Mouse (Mus musculus) neural tube, embryonic 13.5 days (tissue): ENCODE measurements at regions not wholly inside any gene's neighbourhood (a gene's known extent, or its start where the extent isn't known, plus 50 kb on each side); places are given as distances from the start of the nearest gene placed in this dataset.

Experiments
- ATAC-seq: fragments of 200-750 bp; cut with Nextera tagmentation; 2 replicates; pipeline ENCODE4 v1.8.0; 2017; ENCODE audit warnings: low read depth, mild to moderate bottlenecking, moderate TSS enrichment, moderate library complexity
- H3K27ac ChIP-seq: fragments of 300-500 bp; sonication (generic); replicated peaks from 2 replicates; pipeline ENCODE4 v1.5.1; 2015; ENCODE audit warnings: moderate library complexity, mild to moderate bottlenecking, inconsistent platforms
- H3K27me3 ChIP-seq: fragments of 300-500 bp; sonication (generic); 2 replicates; pipeline ENCODE4 v1.6.1; 2015; ENCODE audit warnings: mild to moderate bottlenecking, inconsistent platforms
- H3K36me3 ChIP-seq: fragments of 300-500 bp; sonication (generic); 2 replicates; pipeline ENCODE4 v1.6.1; 2015; ENCODE audit warnings: mild to moderate bottlenecking, inconsistent platforms
- H3K4me1 ChIP-seq: fragments of 300-500 bp; sonication (generic); replicated peaks from 2 replicates; pipeline ENCODE4 v1.6.1; 2015; ENCODE audit warnings: inconsistent platforms
- H3K4me2 ChIP-seq: fragments of 300-500 bp; sonication (generic); 2 replicates; pipeline ENCODE4 v1.6.1; 2015; ENCODE audit warnings: inconsistent platforms, mild to moderate bottlenecking, moderate library complexity
- H3K4me3 ChIP-seq: fragments of 300-500 bp; sonication (generic); 2 replicates; pipeline ENCODE4 v1.5.1; 2015; ENCODE audit warnings: mild to moderate bottlenecking, inconsistent platforms
- H3K9ac ChIP-seq: fragments of 300-500 bp; sonication (generic); 2 replicates; pipeline ENCODE4 v1.6.1; 2015; ENCODE audit warnings: moderate library complexity, mild to moderate bottlenecking, inconsistent platforms
- H3K9me3 ChIP-seq: fragments of 300-500 bp; sonication (generic); 2 replicates; pipeline ENCODE4 v1.6.1; 2016; ENCODE audit warnings: inconsistent platforms
- WGBS: fragments of 180-500 bp; shearing (Covaris S2); methylation state at CpG from one replicate; pipeline ENCODE4 v1.1.7; 2015; 5-methylcytosine and 5-hydroxymethylcytosine counted together

GRCm38 (mm10) chr10:111767011-111767720, 205.3 kb upstream of the Krr1 start:
- 86% methylated on average over 7 of the region's 7 CpGs for WGBS

DNA sequence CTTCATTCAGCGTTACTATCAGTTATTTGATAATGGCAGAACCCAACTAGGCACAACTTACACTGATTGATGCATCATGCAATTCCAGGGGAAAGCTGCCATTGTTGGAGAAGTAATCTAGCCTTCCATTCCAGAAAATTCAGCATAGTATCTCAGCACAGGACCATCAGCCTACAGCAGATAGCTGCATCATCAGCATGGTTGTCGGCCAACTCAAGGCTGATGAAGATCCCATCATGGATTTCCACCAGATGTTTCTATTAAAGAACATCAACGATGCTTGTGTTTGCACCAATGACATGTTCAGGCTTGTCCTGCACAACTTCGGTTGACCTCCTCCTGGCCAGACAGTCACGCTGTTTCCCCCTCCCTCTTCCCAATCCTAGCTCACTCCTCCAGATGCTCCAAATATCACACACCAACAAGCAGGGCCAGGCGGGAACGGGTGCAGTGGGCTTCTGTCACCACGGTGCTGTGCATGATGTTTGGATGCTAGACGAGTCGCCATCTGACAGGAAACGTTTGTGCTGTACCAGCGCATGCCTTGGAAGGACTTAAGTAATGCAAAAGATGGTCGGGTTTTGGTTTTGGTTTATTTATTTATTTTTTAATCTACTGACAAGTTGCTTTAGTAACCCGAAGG, 204.5 kb upstream of the Krr1 start:
- Histone ChIP-seq H3K4me1 (no peaks in the 10 kb centered on the region), H3K27ac (no peak overlapping the region), H3K36me3 (no peaks in the 10 kb centered on the region), H3K4me3 (no peak overlapping the region), H3K27me3 (no peaks in the 10 kb centered on the region), H3K9me3 (no peaks in the 10 kb centered on the region), H3K9ac (no peak overlapping the region), H3K4me2 (no peak overlapping the region)
- no peak for ATAC-seq
- 91% methylated on average over 14 of the region's 14 CpGs for WGBS

More at GRCm38 (mm10) chr10:111767011-111767720, 205.3 kb upstream of the Krr1 start:
- H3K27me3 ChIP-seq = no peaks in the 10 kb centered on the region
- no peak overlapping the region for H3K4me3 ChIP-seq
- no peak overlapping the region for H3K4me2 ChIP-seq
- no peak overlapping the region for H3K27ac ChIP-seq
- no peaks in the 10 kb centered on the region for H3K36me3 ChIP-seq
- H3K9me3 ChIP-seq = no peaks in the 10 kb centered on the region
- no peak for ATAC-seq
- no peaks in the 10 kb centered on the region for H3K4me1 ChIP-seq
- no peak overlapping the region for H3K9ac ChIP-seq

DNA sequence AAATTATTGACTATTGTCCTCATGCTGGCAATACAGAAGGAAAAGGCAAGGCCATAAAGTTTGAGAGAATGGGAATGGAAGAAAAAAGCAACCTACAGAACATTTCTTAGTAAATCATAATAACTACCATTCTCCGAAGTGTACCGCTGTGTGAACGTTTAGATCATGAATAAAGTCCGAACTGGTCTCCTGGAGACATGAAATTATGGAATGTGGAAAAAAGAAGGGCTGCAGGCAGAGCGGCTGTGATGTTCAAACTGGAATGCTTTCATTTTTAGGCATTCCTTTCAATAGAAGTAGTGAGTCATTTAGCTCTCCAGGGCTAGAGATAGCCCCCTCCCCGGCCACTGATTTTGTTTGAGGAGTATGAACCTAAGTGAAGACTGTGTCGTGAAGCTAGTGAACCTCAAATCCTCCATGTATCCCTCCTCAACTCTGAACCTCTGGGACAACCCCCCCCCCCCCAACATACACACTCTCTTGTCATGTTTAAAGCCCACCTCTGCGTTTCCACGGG, 202.9 kb upstream of the Krr1 start:
- no peak overlapping the region for H3K4me3 ChIP-seq
- H3K9ac ChIP-seq = no peak overlapping the region
- no peak for ATAC-seq
- H3K27ac ChIP-seq = no peak overlapping the region
- no peak overlapping the region for H3K4me2 ChIP-seq
- no peaks in the 10 kb centered on the region for H3K36me3 ChIP-seq
- WGBS = 70% methylated on average over 9 of the region's 9 CpGs
- H3K27me3 ChIP-seq = no peaks in the 10 kb centered on the region
- no peaks in the 10 kb centered on the region for H3K4me1 ChIP-seq
- no peaks in the 10 kb centered on the region for H3K9me3 ChIP-seq

GRCm38 (mm10) chr10:111770027-111770426, 202.4 kb upstream of the Krr1 start:
- Histone ChIP-seq H3K4me2 (no peak overlapping the region), H3K4me1 (no peaks in the 10 kb centered on the region), H3K9ac (no peak overlapping the region), H3K27ac (no peak overlapping the region), H3K4me3 (no peak overlapping the region), H3K27me3 (no peaks in the 10 kb centered on the region), H3K9me3 (no peaks in the 10 kb centered on the region), H3K36me3 (no peaks in the 10 kb centered on the region)
- 79% methylated on average over 2 of the region's 2 CpGs for WGBS
- no peak for ATAC-seq

- Histone ChIP-seq H3K9ac (no peak overlapping the region), H3K36me3 (no peaks in the 10 kb centered on the region), H3K9me3 (no peaks in the 10 kb centered on the region), H3K27me3 (no peaks in the 10 kb centered on the region), H3K27ac (no peak overlapping the region), H3K4me1 (no peaks in the 10 kb centered on the region), H3K4me2 (no peak overlapping the region), H3K4me3 (no peak overlapping the region)
- ATAC-seq = no peak
- 89% methylated on average over 4 of the region's 4 CpGs for WGBS
Observed at GRCm38 (mm10) chr10:111771010-111771409, 201.5 kb upstream of the Krr1 start.

DNA sequence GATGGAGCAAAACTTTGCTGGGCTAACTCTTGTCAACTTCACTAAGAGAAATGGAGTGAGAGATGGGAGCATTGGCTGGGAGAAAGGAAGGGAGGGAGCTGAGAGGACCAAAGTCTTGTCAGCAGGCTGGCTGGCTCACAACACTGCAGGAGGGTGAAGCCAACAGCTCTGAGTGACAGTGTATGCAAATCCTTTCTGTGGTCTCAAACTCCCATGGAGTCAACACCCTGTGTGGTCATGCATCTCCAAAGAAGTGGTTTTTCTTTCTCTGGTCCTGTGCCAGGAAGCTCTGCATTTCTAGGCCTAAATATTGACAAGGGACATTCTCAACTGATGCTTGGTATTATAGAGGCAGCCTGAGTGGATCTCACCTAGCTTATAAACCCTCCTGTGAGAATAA, 194.9 kb upstream of the Krr1 start:
- no peak overlapping the region for H3K4me2 ChIP-seq
- H3K4me1 ChIP-seq = no peaks in the 10 kb centered on the region
- no peaks in the 10 kb centered on the region for H3K9me3 ChIP-seq
- H3K36me3 ChIP-seq = no peaks in the 10 kb centered on the region
- no peaks in the 10 kb centered on the region for H3K27me3 ChIP-seq
- ATAC-seq = no peak
- no peak overlapping the region for H3K9ac ChIP-seq
- no peak overlapping the region for H3K27ac ChIP-seq
- no peak overlapping the region for H3K4me3 ChIP-seq

DNA sequence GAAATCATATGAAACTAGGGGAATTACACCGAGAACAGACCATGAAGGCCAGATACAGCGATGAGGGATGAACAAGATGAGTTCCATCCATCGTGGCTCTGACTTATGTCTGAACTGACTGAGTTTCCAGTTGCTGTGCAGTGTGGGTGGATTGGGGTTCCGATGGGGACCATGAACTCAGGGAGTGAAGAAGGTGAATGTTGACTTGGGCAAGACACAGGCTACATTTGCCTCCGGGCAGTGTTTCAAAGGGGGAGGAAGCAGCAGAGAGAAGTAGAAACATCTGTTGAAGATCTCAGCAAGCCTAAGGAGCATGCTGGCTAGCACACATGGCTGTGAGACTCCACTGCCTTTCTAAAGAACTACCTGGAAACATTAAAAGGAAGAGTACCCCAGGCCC, 194.4 kb upstream of the Krr1 start:
- Histone ChIP-seq H3K9me3 (no peaks in the 10 kb centered on the region), H3K27me3 (no peaks in the 10 kb centered on the region), H3K4me3 (no peak overlapping the region), H3K36me3 (no peaks in the 10 kb centered on the region), H3K27ac (no peak overlapping the region), H3K4me1 (peaks cover 1% of the 10 kb centered on the region; the same call in 1 of the 2 replicates), H3K9ac (no peak overlapping the region), H3K4me2 (no peak overlapping the region)
- no peak for ATAC-seq
- WGBS = 83% methylated on average over 5 of the region's 5 CpGs

GRCm38 (mm10) chr10:111779956-111780355, 192.5 kb upstream of the Krr1 start:
- ATAC-seq = no peak
- H3K4me1 ChIP-seq = peaks cover 5% of the 10 kb centered on the region; the same call in 1 of the 2 replicates

DNA sequence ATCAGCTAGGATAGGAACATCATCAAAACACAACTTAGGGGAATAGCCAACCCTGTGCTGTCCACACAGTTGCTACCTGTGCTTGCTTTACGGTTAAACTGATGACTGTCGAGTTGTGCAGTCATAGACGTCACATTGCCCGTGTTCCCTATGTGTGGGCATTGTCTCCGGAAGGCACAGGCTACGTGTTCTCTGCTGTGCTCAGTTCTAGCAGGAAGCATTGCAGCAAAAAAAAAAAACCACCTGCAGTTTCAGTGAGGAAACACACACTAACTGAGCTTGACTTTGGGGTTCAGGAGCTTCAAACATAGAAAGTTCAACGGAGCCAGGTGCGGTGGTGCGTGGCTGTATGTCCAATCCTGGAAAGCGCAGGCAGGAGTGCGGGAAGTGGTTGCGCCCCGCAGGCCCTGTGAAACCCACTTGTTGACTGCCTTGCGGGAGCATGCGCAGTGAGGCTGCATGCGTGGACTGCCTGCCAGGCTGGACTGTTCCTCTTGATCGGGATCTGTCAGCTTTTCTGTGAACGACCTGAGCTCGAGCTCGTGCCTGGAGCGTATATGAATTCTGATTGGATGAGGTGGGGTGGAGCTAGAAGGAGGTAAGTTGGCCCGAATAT, 190.2 kb upstream of the Krr1 start:
- H3K4me3 ChIP-seq = no peak overlapping the region
- H3K27ac ChIP-seq = no peak overlapping the region
- H3K4me1 ChIP-seq = peaks cover 12% of the 10 kb centered on the region
- H3K36me3 ChIP-seq = no peaks in the 10 kb centered on the region
- no peak overlapping the region for H3K9ac ChIP-seq
- H3K9me3 ChIP-seq = no peaks in the 10 kb centered on the region
- 91% methylated on average over 22 of the region's 22 CpGs for WGBS
- no peak for ATAC-seq
- no peaks in the 10 kb centered on the region for H3K27me3 ChIP-seq
- no peak overlapping the region for H3K4me2 ChIP-seq

More at GRCm38 (mm10) chr10:111779956-111780355, 192.5 kb upstream of the Krr1 start:
- H3K27me3 ChIP-seq = no peaks in the 10 kb centered on the region
- no peaks in the 10 kb centered on the region for H3K9me3 ChIP-seq
- no peaks in the 10 kb centered on the region for H3K36me3 ChIP-seq
- 95% methylated on average over 7 of the region's 7 CpGs for WGBS
- H3K4me3 ChIP-seq = no peak overlapping the region
- H3K27ac ChIP-seq = no peak overlapping the region
- no peak overlapping the region for H3K4me2 ChIP-seq
- H3K9ac ChIP-seq = no peak overlapping the region

GRCm38 (mm10) chr10:111783496-111783895, 189.0 kb upstream of the Krr1 start:
- ATAC-seq = no peak
- 51% methylated on average over 3 of the region's 3 CpGs for WGBS
- no peaks in the 10 kb centered on the region for H3K36me3 ChIP-seq
- H3K27me3 ChIP-seq = no peaks in the 10 kb centered on the region
- no peak overlapping the region for H3K4me3 ChIP-seq
- H3K9me3 ChIP-seq = no peaks in the 10 kb centered on the region
- H3K4me2 ChIP-seq = no peak overlapping the region
- peaks cover 17% of the 10 kb centered on the region for H3K4me1 ChIP-seq
- no peak overlapping the region for H3K9ac ChIP-seq
- H3K27ac ChIP-seq = no peak overlapping the region

GRCm38 (mm10) chr10:111784065-111784853, 188.2 kb upstream of the Krr1 start:
- Histone ChIP-seq H3K9ac (no peak overlapping the region), H3K36me3 (no peaks in the 10 kb centered on the region), H3K9me3 (no peaks in the 10 kb centered on the region), H3K4me1 (peaks cover 17% of the 10 kb centered on the region), H3K4me3 (no peak overlapping the region), H3K27me3 (no peaks in the 10 kb centered on the region), H3K27ac (peak overlapping the region; percentile 5; the same call in 1 of the 2 replicates), H3K4me2 (no peak overlapping the region)
- no peak for ATAC-seq
- whole genome bisulfite sequencing = 64% methylated on average over 12 of the region's 12 CpGs

GRCm38 (mm10) chr10:111787175-111787574, 185.3 kb upstream of the Krr1 start:
- Histone ChIP-seq H3K9ac (no peak overlapping the region), H3K4me3 (no peak overlapping the region), H3K36me3 (no peaks in the 10 kb centered on the region), H3K4me1 (peaks cover 17% of the 10 kb centered on the region), H3K9me3 (no peaks in the 10 kb centered on the region), H3K27ac (peak overlapping the region; percentile 70), H3K27me3 (no peaks in the 10 kb centered on the region), H3K4me2 (0 out of 2 replicates have a peak overlapping the region, but pooled peaks have one; percentile 3)
- peak; percentile 85 for ATAC-seq
- WGBS = 49% methylated on average over 9 of the region's 9 CpGs
